Mouse (Mus musculus) monocyte, adult 2 months (primary cell): ENCODE results near the gene Dmp1.

Source experiments
- DNase-seq, 2 experiments: peaks; one replicate each; pipeline ENCODE4 v3.0.0; 2022; ENCODE audit warnings: low spot score in 2 of 2, low read depth in 1 of 2

The Dmp1 gene

GRCm38 (mm10) chr5:104261908-104262461 lies 59.6 kb downstream of the Dmp1 start:
- DNase-seq = no peak

- no peak for DNase-seq
These were observed 60.8 kb downstream of the Dmp1 start for GRCm38 (mm10) chr5:104263014-104263776.
